Mouse (Mus musculus) hindbrain, embryonic 11.5 days (tissue): Measurements from ENCODE around the gene Cyba. TPM values are rescaled to one million over a fixed set of nuclear protein-coding genes. Genes with fewer than 3 reads are reported as not detected.

Experiments
- ATAC-seq: fragments of 200-750 bp; cut with Nextera tagmentation; 2 replicates; pipeline ENCODE4 v1.8.0; 2017; ENCODE audit warnings: mild to moderate bottlenecking, moderate TSS enrichment, moderate library complexity; ENCODE audit not compliant: low FRiP score
- DNase-seq: peaks from one replicate; pipeline ENCODE4 v3.0.0-alpha.2; 2015; ENCODE audit warnings: low spot score
- H3K27ac ChIP-seq: fragments of 300-500 bp; sonication (generic); 2 replicates; pipeline ENCODE4 v1.5.1; 2014; ENCODE audit warnings: mild to moderate bottlenecking, low read depth, low read length
- H3K27me3 ChIP-seq: fragments of 300-500 bp; sonication (generic); 2 replicates; pipeline ENCODE4 v1.6.1; 2014; ENCODE audit warnings: mild to moderate bottlenecking, low read length, moderate library complexity, mixed read lengths; ENCODE audit not compliant: control insufficient read depth, insufficient read depth
- H3K36me3 ChIP-seq: fragments of 300-500 bp; sonication (generic); 2 replicates; pipeline ENCODE4 v1.6.1; 2014; ENCODE audit warnings: mild to moderate bottlenecking, low read length, moderate library complexity, mixed read lengths; ENCODE audit not compliant: control insufficient read depth, insufficient read depth
- H3K4me1 ChIP-seq: fragments of 300-500 bp; sonication (generic); replicated peaks from 2 replicates; pipeline ENCODE4 v1.6.1; 2014; ENCODE audit warnings: low read length, mixed read lengths; ENCODE audit not compliant: control insufficient read depth, insufficient read depth
- H3K4me2 ChIP-seq: fragments of 300-500 bp; sonication (generic); replicated peaks from 2 replicates; pipeline ENCODE4 v1.6.1; 2014; ENCODE audit warnings: mild to moderate bottlenecking, low read depth, low read length
- H3K4me3 ChIP-seq: fragments of 300-500 bp; sonication (generic); 2 replicates; pipeline ENCODE4 v1.5.1; 2014; ENCODE audit warnings: low read depth, low read length
- H3K9ac ChIP-seq: fragments of 300-500 bp; sonication (generic); 2 replicates; pipeline ENCODE4 v1.6.1; 2014; ENCODE audit warnings: low read depth, low read length
- H3K9me3 ChIP-seq: fragments of 300-500 bp; sonication (generic); 2 replicates; pipeline ENCODE4 v1.6.1; 2016; ENCODE audit warnings: low read length; ENCODE audit not compliant: control insufficient read depth
- whole genome bisulfite sequencing: fragments of 180-500 bp; shearing (Covaris S2); extraction: QIAGEN DNeasy Blood & Tissue Kit; methylation state at CpG from one replicate; pipeline ENCODE4 v1.1.7; 2014; 5-methylcytosine and 5-hydroxymethylcytosine counted together
- polyA plus RNA-seq: library from polyadenylated mRNA; unstranded; fragments of >200 nt; fragmentation: Nextera tagmentation; extraction: Ambion mirVana; gene quantifications from 2 replicates; pipeline ENCODE4 v1.2.1, GENCODE M21; 2014

Gene Cyba
- polyA plus RNA-seq, 1 experiment from 2014 or later = 52.7 TPM

- WGBS = 67% methylated on average over 11 of the region's 11 CpGs
- Histone ChIP-seq H3K36me3 (0 out of 2 replicates have a peak, but pooled peaks cover 9% of the 10 kb centered on the region), H3K4me2 (no peak overlapping the region), H3K27ac (no peak overlapping the region), H3K27me3 (no peaks in the 10 kb centered on the region), H3K9me3 (no peaks in the 10 kb centered on the region), H3K4me3 (no peak overlapping the region), H3K9ac (no peak overlapping the region), H3K4me1 (peaks cover 11% of the 10 kb centered on the region; the same call in 1 of the 2 replicates)
- DNase-seq = peak; percentile 3
- ATAC-seq = peak; percentile 31; the same call in 1 of the 2 replicates
These were observed 657 bp upstream of the Cyba start for GRCm38 (mm10) chr8:122433269-122433905.

GRCm38 (mm10) chr8:122431694-122432442 lies 862 bp downstream of the Cyba start:
- Histone ChIP-seq H3K36me3 (0 out of 2 replicates have a peak, but pooled peaks cover 9% of the 10 kb centered on the region), H3K27me3 (no peaks in the 10 kb centered on the region), H3K4me3 (peak overlapping the region; percentile 37), H3K4me2 (peak overlapping the region; percentile 75), H3K9ac (peak overlapping the region; percentile 56), H3K4me1 (peaks cover 11% of the 10 kb centered on the region; the same call in 1 of the 2 replicates), H3K9me3 (no peaks in the 10 kb centered on the region), H3K27ac (no peak overlapping the region)
- ATAC-seq = no peak
- 41% methylated on average over 18 of the region's 18 CpGs for WGBS
- DNase-seq = peak; percentile 23

- Histone ChIP-seq H3K4me2 (no peak overlapping the region), H3K27ac (no peak overlapping the region), H3K36me3 (0 out of 2 replicates have a peak, but pooled peaks cover 4% of the 10 kb centered on the region), H3K9ac (no peak overlapping the region), H3K27me3 (no peaks in the 10 kb centered on the region), H3K9me3 (no peaks in the 10 kb centered on the region), H3K4me3 (no peak overlapping the region), H3K4me1 (peaks cover 11% of the 10 kb centered on the region; the same call in 1 of the 2 replicates)
- whole genome bisulfite sequencing = 73% methylated on average over 3 of the region's 3 CpGs
- ATAC-seq = no peak
- DNase-seq = no peak
These were observed 2.1 kb downstream of the Cyba start for GRCm38 (mm10) chr8:122430646-122431045.

GRCm38 (mm10) chr8:122430058-122430636 lies 2.6 kb downstream of the Cyba start:
- no peak for ATAC-seq

GRCm38 (mm10) chr8:122428163-122428562 lies 4.6 kb downstream of the Cyba start:
- Histone ChIP-seq H3K27me3 (no peaks in the 10 kb centered on the region), H3K9me3 (no peaks in the 10 kb centered on the region), H3K9ac (no peak overlapping the region), H3K36me3 (no peaks in the 10 kb centered on the region), H3K4me3 (no peak overlapping the region), H3K27ac (no peak overlapping the region), H3K4me2 (no peak overlapping the region), H3K4me1 (peaks cover 11% of the 10 kb centered on the region; the same call in 1 of the 2 replicates)
- ATAC-seq = no peak
- WGBS = 87% methylated on average over 9 of the region's 9 CpGs
- no peak for DNase-seq

More at GRCm38 (mm10) chr8:122430058-122430636, 2.6 kb downstream of the Cyba start:
- no peaks in the 10 kb centered on the region for H3K36me3 ChIP-seq
- H3K9me3 ChIP-seq = no peaks in the 10 kb centered on the region
- H3K4me3 ChIP-seq = no peak overlapping the region
- H3K4me2 ChIP-seq = no peak overlapping the region
- H3K27ac ChIP-seq = no peak overlapping the region
- no peaks in the 10 kb centered on the region for H3K27me3 ChIP-seq
- WGBS = 87% methylated on average over 10 of the region's 10 CpGs
- peaks cover 11% of the 10 kb centered on the region; the same call in 1 of the 2 replicates for H3K4me1 ChIP-seq
- H3K9ac ChIP-seq = no peak overlapping the region
- no peak for DNase-seq

GRCm38 (mm10) chr8:122427607-122428006 lies 5.1 kb downstream of the Cyba start:
- ATAC-seq (no peak), DNase-seq (no peak)
- Histone ChIP-seq H3K4me2 (no peak overlapping the region), H3K9me3 (no peaks in the 10 kb centered on the region), H3K4me3 (no peak overlapping the region), H3K27ac (no peak overlapping the region), H3K9ac (no peak overlapping the region), H3K4me1 (peaks cover 8% of the 10 kb centered on the region; the same call in 1 of the 2 replicates), H3K27me3 (no peaks in the 10 kb centered on the region), H3K36me3 (no peaks in the 10 kb centered on the region)
- WGBS = 90% methylated on average over 7 of the region's 7 CpGs

GRCm38 (mm10) chr8:122426145-122426544 lies 6.6 kb downstream of the Cyba start:
- H3K4me3 ChIP-seq = no peak overlapping the region
- 82% methylated on average over 9 of the region's 9 CpGs for WGBS

GRCm38 (mm10) chr8:122423659-122424058 lies 9.1 kb downstream of the Cyba start:
- H3K4me2 ChIP-seq = no peak overlapping the region
- H3K4me3 ChIP-seq = no peak overlapping the region
- H3K27me3 ChIP-seq = no peaks in the 10 kb centered on the region
- WGBS = 57% methylated on average over 5 of the region's 5 CpGs
- H3K9ac ChIP-seq = no peak overlapping the region
- ATAC-seq (no peak), DNase-seq (no peak)
- no peaks in the 10 kb centered on the region for H3K9me3 ChIP-seq
- no peak overlapping the region for H3K27ac ChIP-seq
- H3K4me1 ChIP-seq = no peaks in the 10 kb centered on the region
- H3K36me3 ChIP-seq = no peaks in the 10 kb centered on the region

More at GRCm38 (mm10) chr8:122426145-122426544, 6.6 kb downstream of the Cyba start:
- H3K36me3 ChIP-seq = no peaks in the 10 kb centered on the region
- no peak for ATAC-seq
- H3K9ac ChIP-seq = no peak overlapping the region
- no peak overlapping the region for H3K4me2 ChIP-seq
- H3K27me3 ChIP-seq = no peaks in the 10 kb centered on the region
- DNase-seq = no peak
- H3K9me3 ChIP-seq = no peaks in the 10 kb centered on the region
- H3K27ac ChIP-seq = no peak overlapping the region
- no peaks in the 10 kb centered on the region for H3K4me1 ChIP-seq
